Mouse (Mus musculus) sigmoid colon, adult 10 weeks (tissue): ENCODE data around the gene Zc4h2. TPM values are rescaled to one million over a fixed set of nuclear protein-coding genes. Genes with fewer than 3 reads are reported as not detected.

Source experiments
- polyA plus RNA-seq: library from polyadenylated mRNA; stranded (reverse); fragments of 350-450 nt; fragmentation: Illumina TruSeq; extraction: RNeasy Lipid Tissue Mini Kit (QIAGEN cat#74804); gene quantifications from one replicate; pipeline ENCODE4 v1.2.3, GENCODE M21; 2014; ENCODE audit warnings: low read depth, low replicate concordance

Gene Zc4h2
- polyA plus RNA-seq: 9.6 TPM

GRCm38 (mm10) chrX:95657804-95658599, at the start of gene Zc4h2:
Gene Zc4h2 (minus strand): TSS chrX:95658509.

Other genes starting within 250 kb of the Zc4h2 start
- gene Amer1, start 213.6 kb downstream of the Zc4h2 start, polyA plus RNA-seq: 9.6 TPM
- not detected for gene Asb12, start 100.5 kb downstream of the Zc4h2 start, polyA plus RNA-seq
- not detected for gene Pfn5, start 100.4 kb downstream of the Zc4h2 start, polyA plus RNA-seq
- gene Zc3h12b, start 53.2 kb upstream of the Zc4h2 start, polyA plus RNA-seq: 2.4 TPM